Mouse (Mus musculus): ENCODE measurements at regions not wholly inside any gene's neighbourhood (a gene's known extent, or its start where the extent isn't known, plus 50 kb on each side); places are given as distances from the start of the nearest gene placed in this dataset.

DNA sequence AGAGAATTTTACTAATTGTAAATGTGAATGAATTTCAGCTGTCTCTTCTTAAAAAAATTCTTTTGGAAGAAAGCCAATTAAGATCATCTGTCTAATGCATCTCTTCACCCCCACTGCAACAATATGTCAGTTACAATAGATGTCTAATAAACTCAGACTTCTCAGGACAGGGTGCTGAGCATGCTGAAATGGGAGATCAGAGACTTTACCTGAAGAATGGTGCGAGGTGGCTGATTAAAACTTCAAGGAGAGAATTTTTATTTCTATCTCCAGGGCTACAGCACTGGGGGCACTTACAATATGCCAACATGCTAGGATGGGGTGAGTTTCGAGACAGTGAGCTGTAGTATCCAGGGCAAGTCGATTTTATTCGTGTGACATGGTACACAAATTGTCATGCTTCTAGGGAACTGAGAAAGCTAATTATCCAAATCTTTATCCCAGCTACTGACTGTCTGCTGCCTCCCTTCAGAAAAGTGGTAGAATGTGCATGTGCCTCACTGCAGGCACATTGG is 449.0 kb upstream of the Fam92a start:
- no peak for TF ChIP-seq POLR2AphosphoS2 (IDR thresholded peaks at IDR 0.05; ENCODE audit: insufficient read length, low read depth)
- TF ChIP-seq USF1 (IDR thresholded peaks at IDR 0.05; ENCODE audit: low read depth), result no peak
- no peak for TF ChIP-seq POLR2A (IDR thresholded peaks at IDR 0.05; ENCODE audit: insufficient read length, low read depth)
- no peak for TF ChIP-seq TCF12 (IDR thresholded peaks at IDR 0.05; ENCODE audit: insufficient read depth, poor library complexity, severe bottlenecking)
- TF ChIP-seq CEBPB (IDR thresholded peaks at IDR 0.05; ENCODE audit: insufficient read depth, poor library complexity, severe bottlenecking), result no peak
- no peak for TF ChIP-seq MAX (IDR thresholded peaks at IDR 0.05; ENCODE audit: low read depth)
